Mouse (Mus musculus): Measurements from ENCODE around the gene Hist1h2bh. TPM values are rescaled to one million over a fixed set of nuclear protein-coding genes. Genes with fewer than 3 reads are reported as not detected.
A peak's percentile ranks its signal among the peaks of the same experiment; 100 is the strongest.
"Not testable (repeated sequence)": the region's sequence is repeated elsewhere in the genome, so short reads cannot be mapped to it uniquely, and the experiment has no call there.

Hist1h2bh gene
- polyA plus RNA-seq, 1 experiment from 2014 or later: not detected

DNA sequence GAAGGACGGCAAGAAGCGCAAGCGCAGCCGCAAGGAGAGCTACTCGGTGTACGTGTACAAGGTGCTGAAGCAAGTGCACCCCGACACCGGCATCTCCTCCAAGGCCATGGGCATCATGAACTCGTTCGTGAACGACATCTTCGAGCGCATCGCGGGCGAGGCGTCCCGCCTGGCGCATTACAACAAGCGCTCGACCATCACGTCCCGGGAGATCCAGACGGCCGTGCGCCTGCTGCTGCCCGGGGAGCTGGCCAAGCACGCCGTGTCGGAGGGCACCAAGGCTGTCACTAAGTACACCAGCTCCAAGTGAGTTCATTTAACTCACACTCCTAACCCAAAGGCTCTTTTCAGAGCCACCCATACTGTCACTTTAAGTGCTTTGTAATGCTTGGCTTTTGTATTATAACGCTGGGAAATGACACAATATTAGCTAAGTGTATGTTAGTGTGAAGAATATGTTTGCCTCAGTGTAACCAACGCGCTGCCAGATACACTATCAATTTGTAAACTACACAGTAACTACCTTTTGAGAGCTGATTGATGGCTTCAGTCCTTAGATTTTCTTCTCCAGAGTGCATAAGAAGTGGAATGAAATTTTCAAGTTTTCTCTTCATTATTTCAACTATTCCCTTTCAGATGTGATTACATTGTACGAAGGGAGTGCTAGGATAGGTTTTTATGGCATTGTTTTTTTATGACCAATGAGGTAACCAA lies 28.5 kb upstream of the Hist1h2bh start:
- TF ChIP-seq EP300 (IDR thresholded peaks at IDR 0.05): 0 out of 2 replicates have a peak, but pooled peaks have one; percentile 15
- Histone ChIP-seq H3K4me3 (ENCODE audit: low read depth, low read length) (peak overlapping the region; percentile 33), H3K9ac (replicated peaks; ENCODE audit: low read depth) (peak overlapping the region; percentile 17; the same call in 1 of the 2 replicates), H3K27ac (ENCODE audit: low read length) (peak overlapping the region; percentile 91), H3K4me2 (replicated peaks; ENCODE audit: low read depth, low read length) (peak overlapping the region; percentile 64), H3K4me1 (ENCODE audit: insufficient read depth, low read depth, low read length) (peaks cover 11% of the 10 kb centered on the region; the same call in 1 of the 2 replicates)
- under 1% methylated on average over 8 of the region's 34 CpGs for WGBS
- H3K9me3 ChIP-seq (ENCODE audit: low read length); H3K36me3 ChIP-seq (ENCODE audit: insufficient read depth, low read length); ATAC-seq; H3K27me3 ChIP-seq (replicated peaks; ENCODE audit: insufficient read depth, low read length): not testable (repeated sequence)
- peak; percentile 17 for DNase-seq (ENCODE audit: low spot score)

DNA sequence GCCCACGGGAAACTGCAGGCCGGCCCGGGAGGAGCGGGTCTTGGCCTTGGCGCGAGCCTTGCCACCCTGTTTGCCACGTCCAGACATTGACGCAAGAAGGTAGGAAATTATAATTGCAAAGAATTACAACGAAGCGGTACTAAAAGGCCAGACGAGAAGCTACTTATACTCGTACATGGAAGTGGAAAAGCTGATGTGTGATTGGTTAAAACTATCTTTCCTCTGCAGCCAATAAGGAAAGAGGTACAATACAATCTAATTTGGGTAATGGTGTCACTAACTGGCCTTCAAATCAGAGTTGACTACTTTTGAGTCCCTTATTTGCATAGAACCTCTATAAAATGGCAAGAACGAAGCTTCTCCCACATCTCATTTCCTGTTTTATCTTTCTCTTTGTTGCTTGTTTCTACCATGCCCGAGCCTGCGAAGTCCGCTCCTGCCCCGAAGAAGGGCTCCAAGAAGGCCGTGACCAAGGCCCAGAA lies 27.9 kb upstream of the Hist1h2bh start, which contains the start of the genes Hist1h2ae and Hist1h2bg:
TSS of gene Hist1h2ae (minus strand) at position 199 of the 482 bp plus-strand sequence.
TSS of gene Hist1h2bg (plus strand) at position 375 of the 482 bp plus-strand sequence.
- peak; percentile 99 for DNase-seq (ENCODE audit: low spot score)
- H3K27ac ChIP-seq (ENCODE audit: low read length): peak within 1 kb of the TSS; percentile 91
- peak; percentile 87 for ATAC-seq
- WGBS: 3% methylated on average over 17 of the region's 18 CpGs
- H3K4me2 ChIP-seq (replicated peaks; ENCODE audit: low read depth, low read length): peak within 1 kb of the TSS; percentile 64
- TF ChIP-seq EP300 (IDR thresholded peaks at IDR 0.05) (peak; percentile 72), CTCF (IDR thresholded peaks at IDR 0.05) (no peak)
- H3K4me1 ChIP-seq (ENCODE audit: insufficient read depth, low read depth, low read length): peaks cover 6% of the 10 kb centered on the region; the same call in 1 of the 2 replicates
- H3K9me3 ChIP-seq (ENCODE audit: low read length): no peaks in the 10 kb centered on the region
- H3K36me3 ChIP-seq (ENCODE audit: insufficient read depth, low read length): no peaks in the 10 kb centered on the region
- no peaks in the 10 kb centered on the region for H3K27me3 ChIP-seq (replicated peaks; ENCODE audit: insufficient read depth, low read length)
- peak within 1 kb of the TSS; percentile 33 for H3K4me3 ChIP-seq (ENCODE audit: low read depth, low read length)
- H3K9ac ChIP-seq (replicated peaks; ENCODE audit: low read depth): peak within 1 kb of the TSS; percentile 34; the same call in 1 of the 2 replicates

DNA sequence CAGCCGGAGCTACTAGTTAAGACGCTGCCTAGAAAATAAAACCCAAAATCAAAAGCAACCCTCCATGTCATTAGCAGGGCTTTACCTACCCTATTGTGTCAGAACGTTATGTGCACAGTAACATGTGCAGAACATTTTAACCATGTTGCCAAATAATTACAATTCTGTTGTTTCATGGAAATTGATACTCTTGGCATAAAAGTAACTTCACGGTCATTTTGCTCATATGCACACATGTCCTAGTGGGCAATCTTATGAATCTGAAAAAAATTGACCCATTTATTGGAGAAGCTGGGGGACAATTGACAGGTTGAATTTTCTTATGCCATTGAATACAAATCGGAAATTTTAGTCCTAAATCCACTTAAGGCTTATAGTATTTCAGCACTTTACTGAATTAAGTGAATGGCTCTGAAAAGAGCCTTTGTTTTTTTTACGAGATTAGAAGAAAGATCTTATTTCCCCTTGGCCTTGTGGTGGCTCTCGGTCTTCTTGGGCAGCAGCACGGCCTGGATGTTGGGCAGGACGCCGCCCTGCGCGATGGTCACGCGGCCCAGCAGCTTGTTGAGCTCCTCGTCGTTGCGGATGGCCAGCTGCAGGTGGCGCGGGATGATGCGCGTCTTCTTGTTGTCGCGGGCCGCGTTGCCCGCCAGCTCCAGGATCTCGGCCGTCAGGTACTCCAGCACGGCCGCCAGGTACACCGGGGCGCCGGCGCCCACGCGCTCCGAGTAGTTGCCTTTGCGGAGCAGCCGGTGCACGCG lies 27.2 kb upstream of the Hist1h2bh start:
- DNase-seq (ENCODE audit: low spot score) (peak; percentile 15), ATAC-seq (peak; percentile 25)
- peak; percentile 23; the same call in 1 of the 2 replicates for TF ChIP-seq CTCF (IDR thresholded peaks at IDR 0.05)
- H3K9ac ChIP-seq (replicated peaks; ENCODE audit: low read depth): peak overlapping the region; percentile 34; the same call in 1 of the 2 replicates
- H3K4me3 ChIP-seq (ENCODE audit: low read depth, low read length): peak overlapping the region; percentile 33
- whole genome bisulfite sequencing: 3% methylated on average over 15 of the region's 41 CpGs
- not testable (repeated sequence) for H3K36me3 ChIP-seq (ENCODE audit: insufficient read depth, low read length); H3K9me3 ChIP-seq (ENCODE audit: low read length); H3K27me3 ChIP-seq (replicated peaks; ENCODE audit: insufficient read depth, low read length); H3K4me1 ChIP-seq (ENCODE audit: insufficient read depth, low read depth, low read length)
- peak overlapping the region; percentile 64 for H3K4me2 ChIP-seq (replicated peaks; ENCODE audit: low read depth, low read length)
- peak overlapping the region; percentile 91 for H3K27ac ChIP-seq (ENCODE audit: low read length)

DNA sequence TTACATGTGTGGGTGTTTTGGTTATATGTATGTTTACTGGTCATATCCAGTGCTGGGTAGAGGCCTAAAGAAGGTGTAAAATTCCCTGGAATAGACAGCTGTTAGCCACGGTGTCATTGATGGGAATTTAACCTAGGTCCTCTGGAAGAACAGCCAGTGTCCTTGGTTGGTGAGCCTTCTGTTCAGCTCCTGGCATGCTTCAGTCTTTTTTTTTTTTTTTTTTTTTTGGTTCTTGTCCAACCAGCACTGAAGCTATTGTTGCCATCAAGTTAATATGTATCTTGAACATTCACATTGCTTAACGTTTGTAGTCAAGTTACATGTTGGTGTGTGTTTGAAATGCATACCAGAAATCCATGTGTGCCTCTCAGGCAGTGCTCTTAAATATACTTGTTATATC lies 21.3 kb upstream of the Hist1h2bh start:
- ATAC-seq: no peak
- Histone ChIP-seq H3K4me2 (replicated peaks; ENCODE audit: low read depth, low read length) (no peak overlapping the region), H3K4me1 (ENCODE audit: insufficient read depth, low read depth, low read length) (no peaks in the 10 kb centered on the region), H3K36me3 (ENCODE audit: insufficient read depth, low read length) (no peaks in the 10 kb centered on the region), H3K9me3 (ENCODE audit: low read length) (no peaks in the 10 kb centered on the region), H3K27ac (ENCODE audit: low read length) (no peak overlapping the region), H3K9ac (replicated peaks; ENCODE audit: low read depth) (no peak overlapping the region), H3K4me3 (ENCODE audit: low read depth, low read length) (no peak overlapping the region), H3K27me3 (replicated peaks; ENCODE audit: insufficient read depth, low read length) (no peaks in the 10 kb centered on the region)
- DNase-seq (ENCODE audit: low spot score): peak; percentile 4
- 61% methylated on average over 2 of the region's 2 CpGs for WGBS
- no peak for TF ChIP-seq EP300 (IDR thresholded peaks at IDR 0.05)
- TF ChIP-seq CTCF (IDR thresholded peaks at IDR 0.05): no peak

DNA sequence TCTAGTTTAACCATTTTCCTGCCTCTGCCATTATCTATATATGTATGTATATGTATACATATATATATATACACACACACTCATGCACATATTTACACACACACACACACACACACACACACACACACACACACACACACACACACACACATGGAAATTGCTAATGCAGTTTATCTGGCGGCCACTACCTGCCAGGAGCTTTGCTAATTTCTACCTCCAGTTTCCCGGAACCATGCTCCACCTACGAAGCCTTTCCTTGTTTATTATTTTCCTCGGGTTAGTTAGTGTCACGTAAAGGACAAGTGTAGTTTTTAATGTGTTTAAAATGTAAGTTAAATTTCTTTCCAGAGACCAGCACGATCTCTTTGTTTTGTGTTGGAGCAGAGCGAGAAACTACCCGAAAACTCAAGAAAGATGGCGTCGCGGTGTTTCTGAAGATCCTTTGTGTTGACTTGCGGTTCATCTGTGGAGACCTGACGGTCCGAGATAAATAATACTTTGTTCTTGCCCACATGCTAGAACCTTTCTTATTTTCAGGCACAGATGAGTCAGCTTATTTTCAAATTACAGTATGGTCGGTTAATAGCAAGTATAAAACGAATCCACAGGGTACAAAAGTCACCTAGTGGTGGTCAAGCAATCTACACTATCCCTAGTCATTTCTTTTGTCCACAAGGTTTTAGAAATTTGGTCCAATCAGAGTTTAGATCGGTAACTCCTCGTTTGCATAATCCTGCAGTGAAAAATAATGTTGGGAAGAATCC lies 19.7 kb upstream of the Hist1h2bh start:
- Histone ChIP-seq H3K4me2 (replicated peaks; ENCODE audit: low read depth, low read length) (peak overlapping the region; percentile 70), H3K36me3 (ENCODE audit: insufficient read depth, low read length) (no peaks in the 10 kb centered on the region), H3K27me3 (replicated peaks; ENCODE audit: insufficient read depth, low read length) (no peaks in the 10 kb centered on the region), H3K9me3 (ENCODE audit: low read length) (no peaks in the 10 kb centered on the region), H3K27ac (ENCODE audit: low read length) (peak overlapping the region; percentile 91), H3K4me3 (ENCODE audit: low read depth, low read length) (peak overlapping the region; percentile 38), H3K4me1 (ENCODE audit: insufficient read depth, low read depth, low read length) (no peaks in the 10 kb centered on the region), H3K9ac (replicated peaks; ENCODE audit: low read depth) (peak overlapping the region; percentile 51)
- WGBS: 2% methylated on average over 18 of the region's 18 CpGs
- ATAC-seq: peak; percentile 67
- peak; percentile 96 for DNase-seq (ENCODE audit: low spot score)
- no peak; the same call in 1 of the 2 replicates for TF ChIP-seq EP300 (IDR thresholded peaks at IDR 0.05)
- peak; percentile 77 for TF ChIP-seq CTCF (IDR thresholded peaks at IDR 0.05)

Measured in lung, postnatal 0 days (tissue).